Mouse (Mus musculus): ENCODE measurements at regions not wholly inside any gene's neighbourhood (a gene's known extent, or its start where the extent isn't known, plus 50 kb on each side); places are given as distances from the start of the nearest gene placed in this dataset.

DNA sequence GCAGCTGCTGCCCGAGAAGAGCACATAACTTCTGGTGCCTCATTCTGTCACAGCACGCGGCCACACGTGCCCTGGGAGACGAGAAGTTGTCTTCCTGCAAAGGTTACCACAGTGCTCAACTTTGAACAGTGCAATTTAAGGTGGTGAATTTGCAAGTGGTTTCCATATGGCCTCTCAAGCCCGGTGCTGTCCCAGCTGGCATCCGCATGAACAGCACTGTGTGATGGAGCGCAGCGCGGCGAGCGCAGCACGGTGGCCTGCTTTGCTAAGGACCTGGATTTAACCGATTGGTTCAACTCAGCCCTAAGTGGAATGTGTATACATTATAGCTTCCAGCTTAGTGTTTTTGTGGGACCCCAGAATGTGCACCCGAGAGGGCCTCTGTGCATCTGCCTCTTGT is 89.6 kb upstream of the Arglu1 start:
- in situ Hi-C loops (cut with MboI, MseI) = no loop called here

DNA sequence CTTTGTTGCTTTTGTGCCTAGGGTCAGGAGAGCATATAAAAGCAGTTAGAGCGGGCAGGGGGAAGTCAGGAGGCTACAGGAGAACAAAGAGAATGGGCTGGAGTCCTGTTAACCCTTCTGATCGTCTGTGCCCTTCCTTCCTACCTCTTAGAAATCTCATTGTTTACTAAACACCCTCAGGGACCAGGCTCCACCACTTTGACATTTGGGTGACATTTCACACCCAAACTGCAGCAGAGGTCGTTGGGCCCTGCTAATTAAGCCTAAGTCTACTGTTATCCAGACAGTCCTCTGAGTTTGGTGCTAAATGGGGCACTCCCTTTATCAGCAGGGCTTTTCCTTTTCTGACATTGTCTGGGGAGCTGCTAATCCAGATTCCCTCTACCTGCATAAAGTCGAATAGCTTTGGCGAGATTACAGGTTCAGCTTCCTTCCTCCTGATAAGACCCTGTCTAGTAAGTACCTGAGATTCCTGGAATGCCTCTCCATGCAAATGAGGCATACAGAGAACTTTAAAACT is 84.2 kb upstream of the Arglu1 start:
- in situ Hi-C loops (cut with MboI, MseI) = no loop called here

DNA sequence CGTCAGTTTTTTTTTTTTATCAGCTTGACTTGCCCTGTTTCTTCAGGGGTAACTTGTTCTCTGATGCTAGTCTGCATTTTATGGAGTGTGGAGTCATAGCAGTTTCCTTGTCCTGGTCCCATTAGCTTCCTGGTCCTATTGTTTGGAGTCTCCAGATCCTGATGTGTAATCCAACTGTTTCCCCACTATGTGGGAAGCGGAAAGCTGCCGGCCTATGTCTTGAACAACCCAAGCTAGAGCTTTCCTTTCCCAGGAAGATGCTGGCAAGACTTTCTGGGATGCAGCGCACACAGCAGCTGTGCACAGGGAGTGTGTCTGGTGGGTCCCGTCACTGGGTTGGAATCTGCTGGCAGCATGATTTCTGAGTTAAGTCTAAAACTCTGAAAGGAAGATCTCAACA is 82.1 kb upstream of the Arglu1 start:
- in situ Hi-C loops (cut with MboI, MseI) = no loop called here

DNA sequence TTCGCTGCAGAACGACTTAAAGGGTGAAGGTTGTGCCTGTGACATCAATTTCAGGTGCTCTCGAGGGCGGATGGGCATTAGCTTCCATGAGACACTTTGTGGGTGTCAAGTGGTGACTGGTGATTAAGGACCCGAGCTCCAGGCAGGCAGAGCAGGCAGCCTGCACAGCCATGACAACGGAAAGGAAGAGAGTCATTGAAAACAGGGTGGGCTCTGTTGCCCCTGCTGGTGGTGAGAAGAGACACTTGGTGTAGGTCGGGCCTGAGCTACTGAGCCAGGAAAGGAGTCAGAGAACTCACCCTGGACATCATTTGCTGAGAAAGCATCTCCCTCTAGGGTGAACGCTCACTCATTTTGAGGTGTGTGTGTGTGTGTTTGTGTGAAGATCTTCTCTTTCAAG is 80.1 kb upstream of the Arglu1 start:
- in situ Hi-C loops (cut with MboI, MseI) = no loop called here

DNA sequence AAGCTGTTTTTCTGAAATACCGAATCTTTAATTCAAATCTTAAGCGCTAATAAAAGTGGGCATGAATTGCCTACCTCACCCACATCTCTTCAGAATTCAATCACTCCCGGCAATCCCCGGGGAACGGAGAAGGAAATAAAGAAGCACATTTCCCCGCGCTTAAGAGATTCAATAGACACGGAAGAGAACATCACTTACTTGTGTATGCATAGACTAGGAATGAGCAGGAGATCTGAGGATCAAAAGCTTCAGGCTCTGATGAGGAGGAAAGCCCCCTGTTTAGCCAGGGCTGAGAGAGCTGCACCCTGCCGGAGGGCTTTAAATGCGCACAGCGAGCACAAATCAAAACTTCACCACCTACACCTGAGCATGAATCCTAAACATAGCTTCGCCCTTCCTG is 72.0 kb upstream of the Arglu1 start:
- in situ Hi-C loops (cut with MboI, MseI) = no loop called here

DNA sequence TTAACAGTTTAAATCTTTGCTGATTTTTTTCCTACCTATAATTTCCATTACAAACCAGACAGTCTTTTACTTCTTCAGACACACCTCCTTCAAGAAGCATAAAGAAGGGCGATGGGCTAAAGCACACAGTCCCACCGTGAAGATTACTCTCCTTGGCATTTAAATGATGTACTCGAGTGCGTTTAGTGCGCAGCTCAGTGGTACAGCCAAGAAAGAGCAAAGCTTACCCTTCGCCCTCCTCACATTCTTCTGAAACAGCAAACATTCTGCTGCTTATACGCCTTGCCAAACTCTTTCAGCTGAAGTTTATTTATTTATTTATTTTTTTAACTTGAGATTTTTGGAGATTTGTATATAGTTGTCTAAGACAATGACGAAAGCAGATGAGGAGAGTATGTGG is 68.0 kb upstream of the Arglu1 start:
- in situ Hi-C loops (cut with MboI, MseI) = no loop called here

DNA sequence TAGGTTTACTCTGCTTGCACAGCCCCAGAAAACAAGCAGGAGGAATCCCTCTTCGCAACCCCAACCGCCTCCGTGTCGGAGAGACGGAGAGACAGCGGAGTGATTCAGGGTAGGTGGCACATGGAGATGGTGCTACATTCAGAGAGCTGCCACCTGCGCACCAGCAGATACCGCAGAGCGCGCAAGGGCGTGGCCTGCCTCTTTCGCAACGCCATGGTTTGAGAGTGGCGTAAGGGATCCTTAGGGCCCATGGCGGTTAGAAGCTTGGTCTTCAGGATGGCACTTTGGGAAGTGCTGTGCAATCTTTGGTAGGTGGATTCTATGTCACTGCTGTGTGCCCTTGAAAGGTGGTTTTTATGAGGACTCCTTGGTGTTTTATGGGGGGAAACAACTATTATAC is 60.9 kb upstream of the Arglu1 start:
- in situ Hi-C loops (cut with MboI, MseI) = no loop called here

DNA sequence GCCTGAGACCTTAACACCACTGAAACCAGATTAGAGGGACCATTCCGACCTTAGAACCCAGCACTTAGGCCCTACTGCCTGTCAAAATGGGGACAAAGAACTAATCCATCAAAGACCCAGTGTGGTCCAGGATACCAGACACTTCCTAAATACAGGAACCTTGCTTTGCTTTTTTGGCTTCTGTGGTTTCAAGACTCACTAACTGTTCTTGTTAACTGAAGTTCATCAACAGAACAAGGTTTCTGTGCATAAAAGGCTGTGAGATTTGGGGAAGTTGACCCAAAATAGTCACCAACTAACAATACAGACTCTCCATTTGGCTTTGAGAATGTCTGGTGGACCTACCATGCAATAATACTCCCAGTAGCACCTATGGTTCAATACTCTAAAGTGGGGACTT is 56.4 kb upstream of the Arglu1 start:
- in situ Hi-C loops (cut with MboI, MseI) = no loop called here

DNA sequence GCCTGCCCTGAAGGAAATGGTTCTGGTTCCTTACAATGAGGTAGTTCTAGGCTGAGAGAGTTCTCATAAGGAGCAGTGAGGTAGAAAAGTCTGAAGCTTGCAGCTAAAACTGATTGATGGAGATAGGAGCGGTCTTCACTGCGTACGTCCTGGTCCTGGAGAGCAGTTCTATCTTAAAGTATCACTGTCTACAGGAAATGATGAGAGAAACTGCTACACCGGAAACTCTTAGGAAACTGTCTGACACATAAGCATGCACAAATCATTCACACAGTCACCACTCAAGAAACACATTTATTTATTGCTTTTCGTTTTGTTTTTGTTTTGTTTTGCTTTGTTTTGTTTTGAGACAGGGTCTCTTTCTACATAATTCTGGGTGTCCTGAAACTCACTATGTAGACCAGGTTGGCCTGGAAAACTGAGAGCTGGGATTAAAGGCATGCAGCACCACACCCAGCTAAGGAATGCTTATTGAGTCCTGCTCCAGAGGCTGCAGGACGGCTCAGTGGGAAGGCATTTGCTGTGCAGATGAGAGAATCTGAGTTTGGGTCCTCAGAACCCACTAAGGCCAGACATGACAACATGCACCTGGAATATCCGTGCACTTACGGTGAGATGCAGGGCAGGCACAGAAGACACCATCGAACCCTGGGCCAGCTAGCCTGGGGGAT is 55.4 kb upstream of the Arglu1 start:
- in situ Hi-C loops (cut with MboI, MseI) = no loop called here
